Mouse (Mus musculus) liver, embryonic 14 days (tissue): ENCODE data around the gene Ankrd16. TPM values are rescaled to one million over a fixed set of nuclear protein-coding genes. Genes with fewer than 3 reads are reported as not detected.

Source experiments
- polyA plus RNA-seq: library from polyadenylated mRNA; depleted of rRNA; stranded (reverse); fragments of >200 nt; gene quantifications from 2 replicates; pipeline ENCODE4 v1.2.3, GENCODE M21; 2012; rRNA removed

Gene Ankrd16
- polyA plus RNA-seq: 21.3 and 22.2 TPM in 2 replicates

GRCm38 (mm10) chr2:11777091-11778068 lies at the start of gene Ankrd16, which contains the start of gene Fbh1:
Gene Ankrd16, plus strand, starts transcription at chr2:11777876.
Gene Fbh1, minus strand, starts transcription at chr2:11777582.

Other genes starting within 250 kb of the Ankrd16 start
- gene Pfkfb3, start 223.8 kb upstream of the Ankrd16 start, polyA plus RNA-seq: 4.0 and 5.5 TPM in 2 replicates
- 67.1 and 73.9 TPM in 2 replicates for gene Rbm17, start 173.7 kb upstream of the Ankrd16 start, polyA plus RNA-seq
- gene Gm17490, start 151.6 kb upstream of the Ankrd16 start, polyA plus RNA-seq: not detected in 2 replicates
- not detected in 2 replicates for gene Il2ra, start 135.1 kb upstream of the Ankrd16 start, polyA plus RNA-seq
- 5.2 and 5.9 TPM in 2 replicates for gene Il15ra, start 72.6 kb upstream of the Ankrd16 start, polyA plus RNA-seq
- 12.7 and 13.7 TPM in 2 replicates for gene Fbh1, start 294 bp upstream of the Ankrd16 start, polyA plus RNA-seq